Mouse (Mus musculus): ENCODE data around the gene Chad.

GRCm38 (mm10) chr11:94526171-94526879 lies 38.5 kb upstream of the Chad start:
- no peak for TF ChIP-seq CTCF (IDR thresholded peaks at IDR 0.05; ENCODE audit: borderline replicate concordance, control insufficient read depth, extremely low read depth, insufficient read depth, low read length, poor library complexity)
- no peak for TF ChIP-seq POLR2A (IDR thresholded peaks at IDR 0.05; ENCODE audit: control insufficient read depth, extremely low read depth, insufficient read depth, low read length, poor library complexity)

All from thymus, adult 2 months (tissue).